Comparison of ENCODE assay signal across 1 mouse cellular context in the genomic region with DNA sequence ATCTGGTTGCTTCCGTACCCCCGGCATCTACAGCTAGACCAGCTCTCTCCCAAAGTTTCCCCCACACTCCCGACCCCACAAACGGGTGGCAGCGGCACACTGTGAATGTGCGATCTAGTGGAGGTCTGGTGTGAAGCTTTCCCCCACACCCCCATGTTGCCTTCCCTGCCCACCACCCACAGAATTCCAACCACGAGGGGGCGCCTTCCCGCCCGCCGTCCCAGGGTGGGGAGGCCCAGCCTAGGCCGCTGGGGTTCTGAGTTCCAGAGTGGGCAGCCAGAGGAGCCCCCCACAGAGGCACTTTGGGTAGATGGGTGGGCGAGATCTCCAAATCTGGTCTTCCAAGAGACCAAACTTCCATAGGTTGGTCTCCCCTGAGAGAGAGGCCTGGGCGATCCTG.
TF ChIP-seq lines count a peak whose summit lies in the region.

No protein-coding gene starts in this region.

TF ChIP-seq in MEL, 35 proteins besides CTCF, POLR2A, EP300 and RAD21 (continued from another document):
- peak; percentile 23; the same call in 1 of the 2 replicates for TF ChIP-seq SMC3 (IDR thresholded peaks at IDR 0.05; ENCODE audit: low read depth, low read length)
- TF ChIP-seq NELFE (IDR thresholded peaks at IDR 0.05; ENCODE audit: low read depth, low read length) = no peak
- TF ChIP-seq ZC3H11A (IDR thresholded peaks at IDR 0.05; ENCODE audit: low read depth, low read length) = no peak
